Mouse (Mus musculus) erythroblast, embryonic 14.5 days (primary cell): ENCODE results near the gene Rara.

Experiments
- GATA1 ChIP-seq: IDR thresholded peaks from 2 replicates; pipeline ENCODE4 v1.6.1; 2012; ENCODE audit warnings: low read length, inconsistent platforms, mixed read lengths
- TAL1 ChIP-seq: IDR thresholded peaks from 3 replicates; pipeline ENCODE4 v1.6.1; 2012; ENCODE audit warnings: low read length, inconsistent platforms, mixed read lengths

- no peak for TF ChIP-seq TAL1
- TF ChIP-seq GATA1, result no peak
Measured at GRCm38 (mm10) chr11:98953835-98954320, 26.3 kb downstream of the Rara start.
